Mouse (Mus musculus): ENCODE results near the gene Ptpru. TPM values are rescaled to one million over a fixed set of nuclear protein-coding genes. Genes with fewer than 3 reads are reported as not detected.

Gene Ptpru
- total RNA-seq, 2 experiments from 2014 or later, result 98.0 to 101 TPM

GRCm38 (mm10) chr4:131719151-131719550 lies 118.9 kb downstream of the Ptpru start:
- no peak for DNase-seq (ENCODE audit: extremely low spot score in 1 of 2, low spot score in 1 of 2)

Other genes with a start within 250 kb of the Ptpru start
- gene Mecr, start 5.2 kb upstream of the Ptpru start, total RNA-seq (2021), result 10 to 100 TPM; 28.4 to 33.4 TPM
- gene Srsf4, start 35.3 kb upstream of the Ptpru start, total RNA-seq (2021), result 10 to 100 TPM; 68.1 to 69.2 TPM
- gene Tmem200b, start 83.5 kb upstream of the Ptpru start, total RNA-seq (2021), result 1 to 10 TPM; 1.4 to 2.3 TPM
- gene Gm10300, start 236.4 kb upstream of the Ptpru start, total RNA-seq (2021), result not detected
- gene Epb41, start 237.0 kb upstream of the Ptpru start, total RNA-seq (2021), result 10 to 100 TPM; 16.8 to 24.1 TPM

Data from layer of hippocampus, postnatal 25 days (tissue).